Mouse (Mus musculus) intestine, embryonic 16.5 days (tissue): ENCODE measurements around the gene Crct1. TPM values are rescaled to one million over a fixed set of nuclear protein-coding genes. Genes with fewer than 3 reads are reported as not detected.

Source experiments
- ATAC-seq: fragments of 200-750 bp; cut with Nextera tagmentation; 2 replicates; pipeline ENCODE4 v1.8.0; 2017; ENCODE audit warnings: moderate TSS enrichment, moderate library complexity
- H3K27ac ChIP-seq: fragments of 300-500 bp; sonication (generic); 2 replicates; pipeline ENCODE4 v1.5.1; 2014; ENCODE audit warnings: mild to moderate bottlenecking, low read length
- H3K27me3 ChIP-seq: fragments of 300-500 bp; sonication (generic); replicated peaks from 2 replicates; pipeline ENCODE4 v1.6.1; 2014; ENCODE audit warnings: low read length, control low read depth, mixed read lengths; ENCODE audit not compliant: control insufficient read depth, insufficient read depth
- H3K36me3 ChIP-seq: fragments of 300-500 bp; sonication (generic); 2 replicates; pipeline ENCODE4 v1.6.1; 2014; ENCODE audit warnings: low read length, control low read depth; ENCODE audit not compliant: control insufficient read depth, insufficient read depth
- H3K4me1 ChIP-seq: fragments of 300-500 bp; sonication (generic); 2 replicates; pipeline ENCODE4 v1.6.1; 2014; ENCODE audit warnings: low read length, control low read depth, mixed read lengths; ENCODE audit not compliant: control insufficient read depth, insufficient read depth
- H3K4me2 ChIP-seq: fragments of 300-500 bp; sonication (generic); 2 replicates; pipeline ENCODE4 v1.6.1; 2014; ENCODE audit warnings: low read depth, low read length, control low read depth
- H3K4me3 ChIP-seq: fragments of 300-500 bp; sonication (generic); 2 replicates; pipeline ENCODE4 v1.5.1; 2014; ENCODE audit warnings: mild to moderate bottlenecking, low read length
- H3K9ac ChIP-seq: fragments of 300-500 bp; sonication (generic); 2 replicates; pipeline ENCODE4 v1.6.1; 2014; ENCODE audit warnings: low read depth, low read length
- H3K9me3 ChIP-seq: fragments of 300-500 bp; sonication (generic); 2 replicates; pipeline ENCODE4 v1.6.1; 2016; ENCODE audit warnings: low read length, control low read depth; ENCODE audit not compliant: control insufficient read depth
- WGBS: fragments of 180-500 bp; shearing (Covaris S2); extraction: QIAGEN DNeasy Blood & Tissue Kit; methylation state at CpG from one replicate; pipeline ENCODE4 v1.1.7; 2014; 5-methylcytosine and 5-hydroxymethylcytosine counted together
- polyA plus RNA-seq: library from polyadenylated mRNA; unstranded; fragments of >200 nt; fragmentation: Nextera tagmentation; extraction: Ambion mirVana; gene quantifications from 2 replicates; pipeline ENCODE4 v1.2.1, GENCODE M21; 2015

Crct1 gene
- polyA plus RNA-seq, 1 experiment from 2014 or later = not detected

DNA sequence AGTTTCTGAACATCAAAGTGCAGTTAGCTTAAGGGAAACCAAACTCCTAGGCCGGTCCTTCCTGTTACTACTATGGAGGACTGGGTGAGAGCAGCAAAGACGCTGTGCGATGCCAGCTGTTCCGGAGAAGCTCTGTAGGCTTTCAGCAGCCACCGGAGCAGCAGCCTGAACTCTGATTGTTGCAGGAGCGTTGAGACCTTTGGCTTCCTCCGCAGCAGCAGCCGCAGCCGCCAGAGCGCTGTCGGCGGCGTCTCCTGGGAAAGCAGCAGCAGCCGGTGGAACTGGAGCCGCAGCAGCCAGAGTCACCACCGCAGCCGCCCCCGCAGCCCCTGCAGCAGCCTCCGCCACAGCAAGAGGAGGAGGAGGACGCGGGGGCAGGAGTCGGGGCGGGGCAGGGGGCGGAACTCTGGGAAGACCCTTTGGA lies 1.1 kb downstream of the Crct1 start:
- H3K9ac ChIP-seq = peak overlapping the region; percentile 69
- H3K4me1 ChIP-seq = peaks cover 4% of the 10 kb centered on the region
- H3K4me3 ChIP-seq = peak overlapping the region; percentile 59
- H3K4me2 ChIP-seq = peak overlapping the region; percentile 93
- H3K36me3 ChIP-seq = no peaks in the 10 kb centered on the region
- WGBS = 1% methylated on average over 24 of the region's 24 CpGs
- ATAC-seq = peak; percentile 80
- no peak overlapping the region for H3K27ac ChIP-seq
- no peaks in the 10 kb centered on the region for H3K9me3 ChIP-seq
- no peaks in the 10 kb centered on the region for H3K27me3 ChIP-seq

DNA sequence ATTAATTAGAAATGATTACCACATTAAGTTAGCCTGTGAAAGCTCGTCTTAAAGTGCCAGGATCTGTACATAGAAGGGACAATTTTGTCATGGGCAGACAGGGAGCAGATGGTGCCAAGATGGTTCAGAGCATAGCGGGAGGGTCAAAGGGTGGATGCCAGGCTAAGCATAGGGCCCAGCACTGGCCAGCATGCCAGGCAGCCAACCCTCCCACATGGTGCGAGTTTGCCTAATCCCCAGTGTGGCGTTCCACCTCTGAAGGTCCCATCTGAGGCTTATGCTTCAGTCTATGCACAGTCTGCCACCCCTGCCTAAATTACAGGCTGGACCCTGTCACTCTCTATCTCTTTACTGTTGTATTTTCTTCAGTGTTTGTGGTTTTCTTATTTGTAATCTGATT lies 12.6 kb downstream of the Crct1 start:
- Histone ChIP-seq H3K4me3 (no peak overlapping the region), H3K36me3 (no peaks in the 10 kb centered on the region), H3K4me2 (no peak overlapping the region), H3K4me1 (no peaks in the 10 kb centered on the region), H3K9me3 (no peaks in the 10 kb centered on the region), H3K27ac (no peak overlapping the region), H3K27me3 (no peaks in the 10 kb centered on the region), H3K9ac (no peak overlapping the region)
- WGBS = 62% methylated on average over 4 of the region's 4 CpGs
- ATAC-seq = no peak

DNA sequence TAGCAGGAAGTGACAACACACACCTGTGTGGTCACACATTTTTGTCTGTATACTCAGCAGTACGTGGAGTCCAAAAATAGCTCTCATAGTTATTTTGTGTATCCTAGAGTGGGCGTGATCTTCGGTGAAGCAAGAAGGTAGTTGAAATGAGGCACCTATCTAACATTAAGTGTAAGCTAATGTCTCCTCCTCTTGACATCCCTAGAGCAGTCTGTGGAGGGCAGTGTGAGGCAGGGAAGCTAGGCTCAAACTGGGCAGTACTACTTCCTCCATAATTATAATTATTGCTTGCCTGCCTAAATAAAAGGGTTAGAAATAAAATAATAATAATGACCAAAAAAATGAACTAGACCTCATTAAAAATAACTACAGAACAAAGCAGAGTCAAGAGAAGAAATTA lies 14.9 kb downstream of the Crct1 start:
- 68% methylated on average over 3 of the region's 3 CpGs for WGBS
- H3K4me1 ChIP-seq = no peaks in the 10 kb centered on the region
- H3K27me3 ChIP-seq = no peaks in the 10 kb centered on the region

DNA sequence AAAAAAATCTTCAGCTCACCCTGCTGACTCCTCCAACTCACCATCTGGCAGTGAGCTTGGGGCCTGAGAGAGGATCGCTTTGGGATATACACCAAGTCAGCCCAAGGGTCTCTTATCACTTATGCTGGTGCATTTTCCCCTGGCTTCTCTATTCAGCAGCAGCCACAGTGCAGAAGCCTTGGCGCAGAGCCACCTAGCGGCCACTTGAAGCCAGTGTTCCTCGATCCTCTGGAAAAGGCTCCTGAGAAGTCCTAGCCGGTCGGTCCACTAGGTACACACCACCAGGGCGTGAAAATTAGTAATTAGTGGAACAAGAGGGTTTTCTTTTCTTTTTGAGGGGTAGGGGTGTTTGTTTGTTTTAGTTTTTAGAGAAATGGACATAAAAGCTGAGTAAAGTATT lies 16.8 kb downstream of the Crct1 start:
- no peak overlapping the region for H3K9ac ChIP-seq
- no peak overlapping the region for H3K27ac ChIP-seq
- peak; percentile 64 for ATAC-seq
- no peaks in the 10 kb centered on the region for H3K27me3 ChIP-seq
- H3K4me3 ChIP-seq = no peak overlapping the region
- no peaks in the 10 kb centered on the region for H3K4me1 ChIP-seq
- H3K4me2 ChIP-seq = no peak overlapping the region
- H3K36me3 ChIP-seq = no peaks in the 10 kb centered on the region
- no peaks in the 10 kb centered on the region for H3K9me3 ChIP-seq
- WGBS = 7% methylated on average over 7 of the region's 7 CpGs

More for the DNA sequence above, 14.9 kb downstream of the Crct1 start:
- H3K4me3 ChIP-seq = no peak overlapping the region
- no peaks in the 10 kb centered on the region for H3K9me3 ChIP-seq
- no peak overlapping the region for H3K9ac ChIP-seq
- H3K4me2 ChIP-seq = no peak overlapping the region
- H3K27ac ChIP-seq = no peak overlapping the region
- ATAC-seq = no peak
- H3K36me3 ChIP-seq = no peaks in the 10 kb centered on the region

DNA sequence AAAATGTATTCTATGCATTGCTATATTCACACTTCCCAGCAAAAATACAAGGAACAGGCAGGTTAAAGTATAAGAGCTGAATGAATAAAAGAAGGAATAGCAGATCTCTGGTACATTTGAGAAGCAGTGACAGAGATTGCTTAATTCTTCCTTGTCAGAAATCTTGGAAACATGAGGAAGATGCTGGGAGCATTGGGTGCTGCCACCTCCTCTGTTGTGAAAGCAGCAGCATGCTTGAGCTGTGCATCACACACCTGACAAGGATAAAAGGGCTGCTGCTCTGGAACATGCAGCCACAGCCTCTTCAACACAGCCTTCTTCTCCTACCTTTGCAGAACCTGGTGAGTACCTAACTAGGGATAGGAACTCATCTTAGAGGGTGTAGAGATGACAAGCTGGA lies 23.6 kb downstream of the Crct1 start, which contains the start of gene Lce3f:
Gene Lce3f (plus strand): TSS at position 301 of the 400 bp plus-strand sequence.
- Histone ChIP-seq H3K27me3 (no peaks in the 10 kb centered on the region), H3K4me1 (no peaks in the 10 kb centered on the region), H3K4me2 (no peak within 1 kb of the TSS), H3K36me3 (no peaks in the 10 kb centered on the region), H3K9ac (no peak within 1 kb of the TSS), H3K27ac (no peak within 1 kb of the TSS), H3K4me3 (no peak within 1 kb of the TSS), H3K9me3 (no peaks in the 10 kb centered on the region)
- ATAC-seq = no peak

- Histone ChIP-seq H3K4me1 (no peaks in the 10 kb centered on the region), H3K9ac (no peak overlapping the region), H3K4me2 (no peak overlapping the region), H3K27me3 (no peaks in the 10 kb centered on the region), H3K36me3 (no peaks in the 10 kb centered on the region), H3K27ac (no peak overlapping the region), H3K9me3 (no peaks in the 10 kb centered on the region), H3K4me3 (no peak overlapping the region)
- WGBS = 62% methylated on average over 2 of the region's 2 CpGs
- ATAC-seq = peak; percentile 90
These were observed 37.0 kb downstream of the Crct1 start for GRCm38 (mm10) chr3:92978484-92978883.

DNA sequence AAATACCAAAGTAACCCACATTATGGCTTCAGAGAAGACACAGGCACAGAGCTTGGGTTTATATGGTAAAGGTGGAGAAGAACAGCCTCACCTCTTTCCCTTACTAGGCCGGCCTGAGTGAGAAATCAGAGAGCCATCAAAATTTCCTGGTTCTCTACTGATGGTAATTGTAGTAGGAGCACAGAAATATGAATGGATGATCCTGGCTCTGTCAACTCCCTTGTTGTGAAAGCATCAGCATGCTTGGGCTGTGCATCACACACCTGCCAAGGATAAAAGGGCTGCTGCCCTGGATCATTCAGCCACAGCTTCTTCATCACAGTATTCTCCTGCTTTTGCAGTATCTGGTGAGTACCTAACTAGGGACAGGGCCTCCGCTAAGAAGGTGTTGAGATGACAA lies 48.7 kb downstream of the Crct1 start, which contains the start of gene Lce3e:
Gene Lce3e (plus strand): TSS at position 301 of the 400 bp plus-strand sequence.
- H3K4me3 ChIP-seq = no peak within 1 kb of the TSS
- WGBS = 89% methylated on average over 2 of the region's 2 CpGs
- H3K9ac ChIP-seq = no peak within 1 kb of the TSS
- H3K4me1 ChIP-seq = no peaks in the 10 kb centered on the region
- no peak within 1 kb of the TSS for H3K27ac ChIP-seq
- H3K4me2 ChIP-seq = no peak within 1 kb of the TSS
- H3K27me3 ChIP-seq = no peaks in the 10 kb centered on the region
- no peak for ATAC-seq
- H3K9me3 ChIP-seq = no peaks in the 10 kb centered on the region
- no peaks in the 10 kb centered on the region for H3K36me3 ChIP-seq

Other genes starting within 250 kb of the Crct1 start
- not detected in 2 replicates for gene Lce1i, start 236.8 kb downstream of the Crct1 start, polyA plus RNA-seq
- gene Lce1j, start 225.2 kb downstream of the Crct1 start, polyA plus RNA-seq = not detected in 2 replicates
- gene Lce1k, start 207.8 kb downstream of the Crct1 start, polyA plus RNA-seq = not detected in 2 replicates
- not detected in 2 replicates for gene Kprp, start 188.4 kb downstream of the Crct1 start, polyA plus RNA-seq
- not detected in 2 replicates for gene Lce1l, start 164.4 kb downstream of the Crct1 start, polyA plus RNA-seq
- not detected in 2 replicates for gene 2310050C09Rik, start 145.5 kb downstream of the Crct1 start, polyA plus RNA-seq
- gene Lce3a, start 89.5 kb downstream of the Crct1 start, polyA plus RNA-seq = not detected in 2 replicates
- gene Lce3b, start 82.7 kb downstream of the Crct1 start, polyA plus RNA-seq = not detected in 2 replicates
- gene Lce3c, start 71.2 kb downstream of the Crct1 start, polyA plus RNA-seq = not detected in 2 replicates
- not detected in 2 replicates for gene Lce3d, start 58.3 kb downstream of the Crct1 start, polyA plus RNA-seq
- not detected in 2 replicates for gene Lce3e, start 48.6 kb downstream of the Crct1 start, polyA plus RNA-seq
- not detected in 2 replicates for gene Lce3f, start 23.5 kb downstream of the Crct1 start, polyA plus RNA-seq
- not detected in 2 replicates for gene Lce1m, start 3.4 kb upstream of the Crct1 start, polyA plus RNA-seq
- gene Gm4858, start 53.1 kb upstream of the Crct1 start, polyA plus RNA-seq = not detected in 2 replicates
- not detected in 2 replicates for gene Crnn, start 129.1 kb upstream of the Crct1 start, polyA plus RNA-seq
- not detected in 2 replicates for gene Flg2, start 181.6 kb upstream of the Crct1 start, polyA plus RNA-seq